Mouse (Mus musculus) cerebellum, adult 2 months (tissue): Measurements from ENCODE around the gene Gng2.

Experiments used
- CTCF ChIP-seq: fragments of 200-500 bp; IDR thresholded peaks from 2 replicates; pipeline ENCODE4 v1.5.1; 2011; ENCODE audit warnings: low read depth, mild to moderate bottlenecking, control low read depth, low read length, moderate library complexity, borderline replicate concordance; ENCODE audit not compliant: insufficient read depth
- POLR2A ChIP-seq: fragments of 200-500 bp; IDR thresholded peaks from 2 replicates; pipeline ENCODE4 v1.6.1; 2011; ENCODE audit warnings: low read length, control low read depth, borderline replicate concordance; ENCODE audit not compliant: insufficient read depth

DNA sequence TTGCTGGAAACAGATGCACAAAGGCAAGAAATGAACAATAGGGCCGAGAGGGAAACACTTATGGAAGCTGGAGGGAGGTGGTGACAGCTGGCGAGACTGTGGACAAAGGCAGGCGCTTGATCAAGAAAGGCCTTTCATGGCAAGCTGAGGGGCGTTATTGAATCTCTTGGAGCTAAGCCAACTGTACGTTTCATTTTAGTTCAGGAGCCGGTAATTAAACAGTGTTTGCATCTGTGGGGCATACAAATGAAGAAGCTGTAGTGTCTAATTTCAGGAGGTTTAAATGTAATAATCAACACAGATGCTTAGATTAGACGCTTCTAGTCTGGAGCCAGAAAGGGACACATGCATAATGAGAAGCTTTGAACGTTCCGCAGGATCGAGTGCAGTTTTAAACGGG lies 151.9 kb downstream of the Gng2 start:
- TF ChIP-seq CTCF, result no peak
- no peak for TF ChIP-seq POLR2A
